Mouse (Mus musculus) neural tube, embryonic 10.5 days (tissue): ENCODE measurements around the gene Gspt1.
A peak's percentile ranks its signal among the peaks of the same experiment; 100 is the strongest.

Experiments
- DNase-seq: peaks from one replicate; pipeline ENCODE4 v3.0.0-alpha.2; 2017; ENCODE audit warnings: low spot score; ENCODE audit errors: extremely low spot score

Gene Gspt1

DNA sequence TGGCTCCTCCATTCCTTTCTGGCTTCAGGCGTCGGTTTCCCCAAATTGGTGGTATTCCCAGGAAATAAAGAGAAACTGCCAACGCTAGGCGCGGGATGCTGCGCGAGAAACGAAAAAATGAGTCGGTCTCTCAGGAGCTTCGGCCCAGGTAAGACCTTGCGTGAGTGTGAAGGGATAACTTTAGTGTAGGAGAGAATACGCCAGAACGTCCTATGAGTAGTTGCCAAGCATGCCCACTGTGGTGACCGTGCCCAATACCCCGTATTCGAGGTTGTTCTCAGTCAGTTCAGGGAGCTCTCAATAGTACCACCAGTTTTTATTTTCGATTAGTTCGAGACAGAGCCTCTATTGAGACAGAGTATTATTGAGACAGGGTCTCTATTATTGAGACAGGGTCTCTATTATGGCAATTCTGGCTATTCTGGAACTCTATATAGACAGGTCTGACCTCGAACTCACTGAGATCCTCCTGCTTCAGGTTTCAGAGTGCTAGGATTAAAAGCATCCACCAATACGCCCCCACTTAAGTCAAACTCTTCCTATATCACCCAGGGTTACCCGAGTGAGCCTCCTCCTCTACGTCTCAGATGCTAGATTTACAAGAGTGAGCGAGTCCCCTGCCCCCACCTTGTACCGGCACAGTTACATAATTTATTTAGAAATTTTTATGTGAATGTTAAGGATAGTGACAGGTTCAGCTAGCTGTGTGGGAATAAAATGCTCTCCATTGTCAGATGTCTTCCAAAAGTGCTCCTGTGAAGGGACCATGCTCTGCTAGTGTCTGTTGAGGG, 50.3 kb downstream of the Gspt1 start:
- DNase-seq, result no peak

DNA sequence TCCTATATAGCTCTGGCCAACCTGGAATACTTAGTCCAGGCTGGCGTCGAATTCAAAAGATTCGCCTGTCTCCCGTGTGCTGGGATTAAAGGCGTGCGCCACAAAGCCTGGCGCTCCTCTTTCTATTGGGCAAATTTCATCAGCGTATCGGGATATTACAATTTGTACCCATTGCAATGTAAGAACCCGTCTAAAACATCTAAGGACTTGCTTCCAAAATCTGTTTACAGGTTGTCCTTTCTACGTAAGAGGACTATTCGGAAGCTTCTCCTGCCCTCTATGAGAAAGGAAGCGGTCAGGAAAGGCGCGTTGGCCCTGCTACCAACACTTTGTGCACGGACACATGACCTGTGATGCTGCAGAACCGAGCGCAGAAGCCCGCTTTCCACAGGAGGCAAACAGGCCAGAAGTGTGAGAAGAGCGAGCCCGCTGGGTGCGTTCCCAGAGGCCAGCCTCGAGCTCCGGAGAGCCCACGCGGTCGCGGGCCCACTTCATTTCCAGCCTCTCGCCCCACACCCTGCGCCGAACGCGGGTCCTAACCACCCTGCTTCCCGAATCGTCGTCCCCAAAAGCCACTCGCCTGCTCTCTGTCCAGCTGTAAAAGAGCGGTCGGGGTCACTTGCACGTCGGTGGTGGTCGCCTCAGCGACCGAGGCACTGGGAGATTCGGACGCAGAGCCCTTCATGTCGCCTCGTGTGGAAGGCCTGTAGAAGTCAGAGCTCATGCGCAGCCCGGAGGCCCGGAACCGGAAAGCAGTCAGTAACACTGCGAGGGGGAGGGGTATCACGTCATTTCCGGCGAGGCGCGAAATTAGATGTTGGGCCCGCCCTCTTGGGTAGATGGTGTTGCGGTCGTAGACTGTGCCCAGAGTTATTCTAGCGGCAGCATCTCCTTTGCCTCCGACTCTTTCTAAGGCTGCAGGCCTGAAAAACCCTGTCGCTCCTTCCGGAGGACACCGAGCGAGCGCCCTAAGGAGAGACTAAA, 51.3 kb downstream of the Gspt1 start, which contains the start of gene Rsl1d1:
Gene Rsl1d1 (minus strand): TSS at position 761 of the 984 bp plus-strand sequence.
- peak; percentile 98 for DNase-seq

DNA sequence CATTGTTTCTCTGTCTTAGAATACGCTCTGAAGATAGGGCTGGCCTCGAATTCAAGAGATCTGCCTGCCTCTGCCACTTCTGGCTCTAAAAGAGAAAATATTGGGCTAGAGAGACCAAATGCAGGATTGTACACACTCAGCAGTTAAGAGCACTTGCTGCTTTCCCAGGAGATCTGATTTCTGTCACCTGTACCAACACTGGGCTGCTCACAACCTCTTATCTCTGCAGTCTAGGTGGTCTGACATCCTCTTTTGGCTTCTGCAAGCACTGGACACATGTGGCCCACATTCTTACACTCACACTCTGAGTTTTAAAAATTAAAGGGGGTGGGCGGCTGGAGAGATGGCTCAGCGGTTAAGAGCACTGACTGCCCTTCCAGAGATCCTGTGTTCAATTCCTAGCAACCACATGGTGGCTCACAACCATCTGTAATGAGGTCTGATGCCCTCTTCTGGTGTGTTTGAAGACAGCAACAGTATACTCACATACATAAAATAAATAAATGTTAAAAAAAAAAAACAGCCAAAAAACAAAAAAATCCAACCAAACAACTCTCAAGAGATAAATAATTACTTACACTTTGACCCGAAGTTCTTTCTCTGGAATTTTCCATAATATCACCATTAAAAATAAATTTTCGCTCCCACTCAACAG, 52.3 kb downstream of the Gspt1 start:
- DNase-seq, result no peak

DNA sequence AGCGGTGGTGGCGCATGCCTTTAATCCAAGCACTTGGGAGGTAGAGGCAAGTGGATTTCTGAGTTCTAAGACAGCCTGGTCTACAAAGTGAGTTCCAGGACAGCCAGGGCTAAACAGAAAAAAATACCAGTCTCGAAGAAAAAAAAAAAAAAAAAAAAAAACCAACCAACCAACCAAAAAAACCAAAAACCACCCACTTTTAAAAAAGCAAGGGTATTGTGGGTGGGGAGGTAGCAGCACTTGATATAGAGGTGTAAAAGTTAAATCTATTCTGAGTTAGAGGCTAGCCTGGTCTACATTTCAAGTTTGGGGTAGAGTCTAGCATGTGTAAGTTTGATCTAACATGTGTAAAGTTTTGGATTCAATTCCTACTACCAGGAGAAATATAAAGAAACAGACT, 53.9 kb downstream of the Gspt1 start:
- no peak for DNase-seq

DNA sequence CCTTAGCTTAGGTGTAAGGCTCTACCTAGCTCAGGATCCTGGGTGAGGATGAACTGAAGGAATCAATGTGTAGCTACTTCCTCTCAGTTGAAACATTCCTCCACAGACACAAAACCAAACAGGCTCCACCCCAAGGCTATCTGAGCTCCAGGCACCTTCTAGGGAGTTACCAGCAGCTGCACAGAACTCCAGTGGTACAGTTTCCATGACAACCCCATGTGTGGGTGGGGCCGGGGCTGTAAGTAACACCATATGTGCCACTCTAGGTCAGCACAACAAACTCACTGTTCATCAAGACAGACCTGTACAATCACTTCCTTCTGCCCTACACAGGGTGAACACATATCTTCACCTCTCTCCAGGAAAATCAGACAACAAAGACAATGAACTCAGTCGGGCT, 55.7 kb downstream of the Gspt1 start:
- peak; percentile 55 for DNase-seq

DNA sequence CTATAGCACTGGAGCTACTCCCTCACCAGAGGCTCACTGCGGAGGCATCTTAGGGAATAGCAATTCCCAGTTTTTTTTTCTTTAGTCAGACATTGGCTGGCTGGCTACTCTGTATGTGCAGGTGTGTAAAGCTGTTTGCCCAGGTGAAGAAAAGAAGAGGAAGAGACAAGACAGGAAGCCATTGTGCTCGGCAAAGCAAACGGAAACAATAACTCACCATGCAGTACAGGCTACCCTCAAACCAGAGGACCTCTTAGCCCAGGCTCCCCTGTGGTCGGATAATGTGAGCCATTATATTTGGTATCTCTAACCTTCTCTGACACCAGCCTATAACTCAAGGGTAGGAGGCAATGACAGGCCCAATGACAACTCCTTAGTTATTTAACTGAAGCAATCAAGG, 57.1 kb downstream of the Gspt1 start:
- no peak for DNase-seq

DNA sequence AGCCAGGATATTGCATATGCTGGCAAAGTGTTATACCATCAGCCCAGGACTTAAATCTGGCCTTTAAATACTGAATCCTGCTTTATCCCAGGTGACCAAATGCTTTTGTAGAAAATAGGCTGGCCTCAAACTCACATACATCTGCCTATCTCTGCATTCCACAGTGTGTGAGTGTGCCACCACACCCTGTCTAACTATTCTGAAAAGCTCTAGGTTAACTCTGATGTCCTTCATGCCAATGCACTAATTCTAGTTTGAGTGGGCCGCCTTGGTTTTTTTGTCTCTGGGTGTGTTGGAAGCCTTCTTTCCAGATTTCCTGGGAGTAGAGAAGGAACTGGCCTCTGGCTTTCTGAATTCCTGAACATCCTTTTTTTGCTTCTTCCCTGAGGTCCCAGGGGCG, 60.9 kb downstream of the Gspt1 start:
- no peak for DNase-seq

DNA sequence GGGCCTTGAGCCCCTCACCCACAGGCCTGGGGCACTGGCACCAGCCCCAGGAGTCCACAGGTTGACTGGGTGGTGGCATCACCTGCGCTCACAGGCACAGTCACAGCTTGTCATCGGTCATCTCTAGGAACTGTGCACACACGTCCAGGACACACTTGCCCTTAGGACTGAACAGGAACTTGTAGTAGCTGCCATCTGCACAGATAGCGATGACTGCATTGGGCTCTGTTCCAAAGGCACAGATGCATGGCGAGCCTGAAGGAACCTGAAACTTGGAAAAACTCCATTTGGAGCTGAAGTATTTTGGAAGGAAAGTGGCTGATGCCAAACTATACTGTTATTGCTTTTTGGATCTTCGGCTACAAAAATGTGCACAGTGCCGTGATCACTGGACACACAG, 64.0 kb downstream of the Gspt1 start:
- DNase-seq, result no peak

DNA sequence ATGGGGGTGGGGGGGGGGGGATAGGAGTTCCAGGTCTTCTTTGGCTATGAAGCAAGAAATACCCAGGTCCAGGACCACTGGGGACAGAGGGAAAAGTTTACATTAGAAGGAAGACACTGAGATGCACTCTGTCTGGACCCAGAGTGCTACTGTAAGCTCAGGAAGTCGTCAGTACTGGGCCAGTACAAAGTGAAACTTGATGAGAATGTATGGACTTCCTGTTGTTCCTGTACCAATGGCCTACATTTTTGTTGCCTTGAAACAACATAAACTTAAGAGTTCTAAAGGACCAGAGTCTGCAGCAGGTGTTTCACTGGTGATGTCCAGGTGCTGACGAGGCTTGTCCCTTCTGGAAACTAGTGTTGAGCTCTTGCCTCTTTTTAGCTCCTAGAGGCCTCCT, 76.7 kb downstream of the Gspt1 start:
- DNase-seq, result no peak

DNA sequence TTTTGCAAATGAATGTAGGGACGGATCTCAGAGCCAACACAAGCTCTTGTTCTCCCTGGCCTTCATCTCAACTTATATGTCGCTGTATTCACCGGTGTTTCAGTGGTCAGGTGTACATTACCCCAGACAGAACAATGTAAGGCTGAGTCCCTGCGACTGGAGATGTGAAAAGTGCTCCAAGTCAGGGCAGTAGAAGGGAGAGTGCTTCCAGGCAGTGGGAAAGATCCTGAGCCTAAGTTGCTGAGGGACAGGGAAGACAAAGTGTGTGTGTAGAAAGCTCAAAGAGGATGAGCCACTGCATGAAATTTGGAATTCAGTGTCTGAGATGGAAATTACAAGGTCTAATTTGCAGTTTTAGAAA, 77.3 kb downstream of the Gspt1 start:
- no peak for DNase-seq

DNA sequence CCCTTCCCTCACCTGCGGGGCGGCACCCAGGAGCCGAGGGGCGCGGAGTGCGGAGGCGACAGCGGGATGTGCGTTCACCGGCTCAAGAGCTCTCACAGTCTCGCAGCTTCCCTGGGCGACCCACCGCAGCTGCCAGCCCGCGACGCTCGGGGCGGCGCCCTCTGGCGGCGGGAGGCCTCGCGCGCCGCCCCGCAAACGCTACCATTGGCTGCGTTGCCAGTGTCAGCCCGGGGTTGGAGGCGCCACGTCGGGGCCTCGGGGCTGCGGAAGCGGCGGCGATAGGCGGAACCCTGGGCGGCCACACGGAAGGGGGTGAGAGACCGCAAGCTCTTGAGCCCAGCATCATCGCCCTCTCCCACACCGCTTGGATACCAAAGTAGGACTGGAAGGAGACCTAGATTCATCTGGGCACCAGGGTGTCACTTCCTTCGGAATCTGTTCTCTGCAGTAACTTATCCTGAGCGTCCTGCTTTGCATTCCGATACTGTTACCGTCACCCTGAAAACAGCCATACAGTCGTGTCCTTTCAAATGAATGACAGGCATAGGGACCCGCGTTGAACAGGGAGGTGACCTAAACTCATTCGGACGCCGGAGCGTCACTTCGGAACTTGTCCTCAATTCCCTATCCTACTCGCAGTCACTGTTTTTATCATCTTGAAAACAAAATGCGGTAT, 77.8 kb downstream of the Gspt1 start, which contains the start of gene Zc3h7a:
Gene Zc3h7a (minus strand): TSS at position 186 of the 676 bp plus-strand sequence.
- DNase-seq, result peak; percentile 89

DNA sequence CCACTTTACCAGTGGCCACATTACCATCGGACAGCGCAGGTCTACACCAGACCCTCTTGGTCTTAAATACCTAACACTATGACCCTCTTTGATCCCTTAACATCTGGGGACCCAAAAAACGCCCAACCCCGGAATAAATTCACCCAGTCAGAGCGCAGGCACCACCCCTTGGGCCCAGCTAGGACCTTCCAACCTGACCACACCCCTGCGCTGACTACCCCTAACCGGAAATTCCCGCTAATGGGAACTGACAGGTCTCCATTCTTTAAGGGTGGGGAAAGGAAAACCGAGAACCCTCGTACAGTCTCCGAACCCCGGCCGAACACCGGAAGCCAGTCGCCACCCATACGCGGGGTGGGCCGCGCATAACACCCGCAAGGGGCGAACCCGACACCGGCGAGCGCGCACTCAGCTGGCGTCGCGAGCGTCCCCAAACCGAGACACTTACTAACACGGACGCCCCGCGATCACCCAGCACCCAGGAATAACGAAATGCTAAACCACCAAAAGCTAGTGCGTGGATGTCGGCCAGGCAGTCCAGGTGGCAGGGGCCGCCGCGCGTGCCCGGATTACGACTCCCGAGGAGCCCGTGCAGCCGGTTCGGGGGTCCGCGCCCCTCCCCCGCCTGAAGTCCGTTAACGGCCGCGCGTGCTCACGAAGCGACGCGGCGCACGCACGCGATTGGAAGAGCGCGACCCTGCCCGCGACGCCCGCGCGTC, 78.5 kb downstream of the Gspt1 start:
- peak; percentile 71 for DNase-seq

DNA sequence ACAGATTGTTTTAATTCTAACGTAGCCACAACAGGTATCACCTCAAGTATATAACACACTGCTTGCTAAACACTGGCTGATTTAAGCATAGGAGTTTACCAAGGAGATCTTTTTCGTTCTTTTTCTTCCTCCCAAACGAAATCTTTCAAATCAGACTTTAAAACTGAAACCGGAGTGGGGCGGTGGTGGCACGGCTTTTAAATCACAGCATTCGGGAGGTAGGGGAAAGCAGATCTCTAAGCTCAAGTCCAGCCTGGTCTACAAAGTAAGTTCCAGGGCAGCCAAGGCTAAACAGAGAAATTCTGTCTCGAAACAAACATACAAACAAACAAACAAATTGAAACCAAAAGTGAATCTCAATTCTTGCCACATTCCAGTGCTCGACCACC, 79.0 kb downstream of the Gspt1 start:
- DNase-seq, result no peak

DNA sequence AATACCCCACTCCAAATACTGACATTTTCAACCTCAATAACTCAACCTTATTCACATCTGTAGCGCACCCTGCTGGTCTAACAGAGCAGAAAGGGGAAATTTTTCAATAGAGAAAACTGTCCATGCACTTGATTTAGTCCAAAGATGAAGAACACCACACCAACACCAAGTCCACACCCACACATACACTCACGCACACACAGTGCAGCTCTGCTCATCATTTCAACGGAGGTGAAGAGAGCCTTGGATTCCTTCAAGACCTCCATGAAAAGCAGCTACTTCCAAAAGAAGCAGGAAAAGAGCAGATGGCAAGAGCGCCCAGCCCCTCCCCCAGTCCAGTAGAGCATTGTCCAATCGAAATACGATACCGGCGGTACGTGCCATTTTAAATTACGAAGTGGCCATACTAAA, 79.4 kb downstream of the Gspt1 start:
- DNase-seq, result peak; percentile 59

DNA sequence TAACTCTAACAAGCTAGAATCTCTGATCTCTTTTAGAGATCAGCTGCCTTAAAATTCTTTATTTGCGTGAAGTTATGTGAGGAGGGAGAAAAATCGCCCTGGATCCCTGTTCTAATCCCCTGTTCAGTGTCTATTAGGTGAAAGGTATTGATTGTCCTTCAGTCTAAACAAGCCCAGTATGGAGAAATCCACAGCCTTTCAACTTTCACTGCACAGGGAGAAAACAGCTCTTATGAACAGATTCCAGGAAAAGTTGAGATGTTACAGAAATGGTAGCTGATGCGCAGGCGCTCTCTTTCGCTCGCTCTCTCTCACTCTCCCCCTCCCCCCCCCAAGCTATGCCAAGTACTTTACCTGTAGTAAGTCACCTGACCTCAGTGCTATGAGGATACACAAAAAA, 82.4 kb downstream of the Gspt1 start:
- DNase-seq, result no peak
